Mouse (Mus musculus): ENCODE measurements around the gene Apbb1. TPM values are rescaled to one million over a fixed set of nuclear protein-coding genes. Genes with fewer than 3 reads are reported as not detected.

Apbb1 gene
- polyA plus RNA-seq (2015; fragmentation: Nextera tagmentation; extraction: Ambion mirVana) = 29.2 and 35.2 TPM in 2 replicates

- H3K36me3 ChIP-seq (ENCODE audit: control insufficient read depth, insufficient read depth, low read length) = no peaks in the 10 kb centered on the region
- H3K9ac ChIP-seq (ENCODE audit: low read depth, low read length) = peak within 1 kb of the TSS; percentile 65
- peak within 1 kb of the TSS; percentile 88 for H3K4me2 ChIP-seq (ENCODE audit: low read depth, low read length)
- whole genome bisulfite sequencing = under 1% methylated on average over 53 of the region's 54 CpGs
- no peaks in the 10 kb centered on the region for H3K9me3 ChIP-seq (ENCODE audit: control insufficient read depth, low read length)
- no peaks in the 10 kb centered on the region for H3K27me3 ChIP-seq (replicated peaks; ENCODE audit: control insufficient read depth, insufficient read depth, low read length)
- ATAC-seq = peak; percentile 96
- H3K27ac ChIP-seq (ENCODE audit: low read length) = 0 out of 2 replicates have a peak within 1 kb of the TSS, but pooled peaks have one; percentile 15
- H3K4me3 ChIP-seq (ENCODE audit: low read length) = peak within 1 kb of the TSS; percentile 74
- peaks cover 5% of the 10 kb centered on the region for H3K4me1 ChIP-seq (ENCODE audit: control insufficient read depth, insufficient read depth, low read length)
Measured at GRCm38 (mm10) chr7:105581094-105581703, at the start of gene Apbb1. TSS of gene Apbb1 (minus strand) at chr7:105581653.

GRCm38 (mm10) chr7:105628633-105629032, 47.2 kb upstream of the Apbb1 start:
- Histone ChIP-seq H3K4me3 (ENCODE audit: low read length) (no peak overlapping the region), H3K9ac (ENCODE audit: low read depth, low read length) (no peak overlapping the region), H3K4me2 (ENCODE audit: low read depth, low read length) (no peak overlapping the region), H3K27ac (ENCODE audit: low read length) (0 out of 2 replicates have a peak overlapping the region, but pooled peaks have one; percentile 43), H3K9me3 (ENCODE audit: control insufficient read depth, low read length) (no peaks in the 10 kb centered on the region), H3K4me1 (ENCODE audit: control insufficient read depth, insufficient read depth, low read length) (peaks cover 17% of the 10 kb centered on the region), H3K36me3 (ENCODE audit: control insufficient read depth, insufficient read depth, low read length) (no peaks in the 10 kb centered on the region), H3K27me3 (replicated peaks; ENCODE audit: control insufficient read depth, insufficient read depth, low read length) (no peaks in the 10 kb centered on the region)
- peak; percentile 11; the same call in 1 of the 2 replicates for ATAC-seq
- WGBS = 20% methylated on average over 3 of the region's 3 CpGs

GRCm38 (mm10) chr7:105625397-105625796, 43.9 kb upstream of the Apbb1 start:
- WGBS = 83% methylated on average over 6 of the region's 6 CpGs
- Histone ChIP-seq H3K4me3 (ENCODE audit: low read length) (no peak overlapping the region), H3K27me3 (replicated peaks; ENCODE audit: control insufficient read depth, insufficient read depth, low read length) (no peaks in the 10 kb centered on the region), H3K9me3 (ENCODE audit: control insufficient read depth, low read length) (no peaks in the 10 kb centered on the region), H3K4me1 (ENCODE audit: control insufficient read depth, insufficient read depth, low read length) (peaks cover 12% of the 10 kb centered on the region), H3K27ac (ENCODE audit: low read length) (no peak overlapping the region), H3K9ac (ENCODE audit: low read depth, low read length) (no peak overlapping the region), H3K4me2 (ENCODE audit: low read depth, low read length) (no peak overlapping the region), H3K36me3 (ENCODE audit: control insufficient read depth, insufficient read depth, low read length) (no peaks in the 10 kb centered on the region)
- no peak for ATAC-seq

- Histone ChIP-seq H3K4me1 (ENCODE audit: control insufficient read depth, insufficient read depth, low read length) (no peaks in the 10 kb centered on the region), H3K4me2 (ENCODE audit: low read depth, low read length) (no peak overlapping the region), H3K27me3 (replicated peaks; ENCODE audit: control insufficient read depth, insufficient read depth, low read length) (no peaks in the 10 kb centered on the region), H3K9ac (ENCODE audit: low read depth, low read length) (no peak overlapping the region), H3K36me3 (ENCODE audit: control insufficient read depth, insufficient read depth, low read length) (peaks cover 12% of the 10 kb centered on the region; the same call in 1 of the 2 replicates), H3K9me3 (ENCODE audit: control insufficient read depth, low read length) (no peaks in the 10 kb centered on the region), H3K27ac (ENCODE audit: low read length) (no peak overlapping the region), H3K4me3 (ENCODE audit: low read length) (no peak overlapping the region)
- ATAC-seq = no peak
- WGBS = 75% methylated on average over 8 of the region's 8 CpGs
Measured at GRCm38 (mm10) chr7:105621646-105622292, 40.3 kb upstream of the Apbb1 start.

GRCm38 (mm10) chr7:105621053-105621452, 39.6 kb upstream of the Apbb1 start:
- no peak for ATAC-seq
- Histone ChIP-seq H3K4me3 (ENCODE audit: low read length) (no peak overlapping the region), H3K4me1 (ENCODE audit: control insufficient read depth, insufficient read depth, low read length) (no peaks in the 10 kb centered on the region), H3K27me3 (replicated peaks; ENCODE audit: control insufficient read depth, insufficient read depth, low read length) (no peaks in the 10 kb centered on the region), H3K9ac (ENCODE audit: low read depth, low read length) (no peak overlapping the region), H3K36me3 (ENCODE audit: control insufficient read depth, insufficient read depth, low read length) (peaks cover 12% of the 10 kb centered on the region; the same call in 1 of the 2 replicates), H3K9me3 (ENCODE audit: control insufficient read depth, low read length) (no peaks in the 10 kb centered on the region), H3K4me2 (ENCODE audit: low read depth, low read length) (no peak overlapping the region), H3K27ac (ENCODE audit: low read length) (no peak overlapping the region)
- 70% methylated on average over 4 of the region's 4 CpGs for WGBS

- H3K4me1 ChIP-seq (ENCODE audit: control insufficient read depth, insufficient read depth, low read length) = no peaks in the 10 kb centered on the region
- H3K9me3 ChIP-seq (ENCODE audit: control insufficient read depth, low read length) = no peaks in the 10 kb centered on the region
- H3K4me2 ChIP-seq (ENCODE audit: low read depth, low read length) = no peak overlapping the region
- H3K27ac ChIP-seq (ENCODE audit: low read length) = no peak overlapping the region
- peaks cover 12% of the 10 kb centered on the region; the same call in 1 of the 2 replicates for H3K36me3 ChIP-seq (ENCODE audit: control insufficient read depth, insufficient read depth, low read length)
- H3K9ac ChIP-seq (ENCODE audit: low read depth, low read length) = no peak overlapping the region
- WGBS = 51% methylated on average over 3 of the region's 3 CpGs
- no peak overlapping the region for H3K4me3 ChIP-seq (ENCODE audit: low read length)
- H3K27me3 ChIP-seq (replicated peaks; ENCODE audit: control insufficient read depth, insufficient read depth, low read length) = no peaks in the 10 kb centered on the region
- no peak for ATAC-seq
Measured at GRCm38 (mm10) chr7:105619701-105620100, 38.2 kb upstream of the Apbb1 start.

- Histone ChIP-seq H3K9ac (ENCODE audit: low read depth, low read length) (no peak overlapping the region), H3K36me3 (ENCODE audit: control insufficient read depth, insufficient read depth, low read length) (peaks cover 12% of the 10 kb centered on the region; the same call in 1 of the 2 replicates), H3K9me3 (ENCODE audit: control insufficient read depth, low read length) (no peaks in the 10 kb centered on the region), H3K4me2 (ENCODE audit: low read depth, low read length) (no peak overlapping the region), H3K27ac (ENCODE audit: low read length) (no peak overlapping the region), H3K27me3 (replicated peaks; ENCODE audit: control insufficient read depth, insufficient read depth, low read length) (no peaks in the 10 kb centered on the region), H3K4me1 (ENCODE audit: control insufficient read depth, insufficient read depth, low read length) (no peaks in the 10 kb centered on the region), H3K4me3 (ENCODE audit: low read length) (no peak overlapping the region)
- no peak for ATAC-seq
- 95% methylated on average over 22 of the region's 22 CpGs for WGBS
Measured at GRCm38 (mm10) chr7:105617810-105618209, 36.4 kb upstream of the Apbb1 start.

GRCm38 (mm10) chr7:105616561-105616960, 35.1 kb upstream of the Apbb1 start:
- Histone ChIP-seq H3K27ac (ENCODE audit: low read length) (no peak overlapping the region), H3K27me3 (replicated peaks; ENCODE audit: control insufficient read depth, insufficient read depth, low read length) (no peaks in the 10 kb centered on the region), H3K9ac (ENCODE audit: low read depth, low read length) (no peak overlapping the region), H3K9me3 (ENCODE audit: control insufficient read depth, low read length) (no peaks in the 10 kb centered on the region), H3K4me1 (ENCODE audit: control insufficient read depth, insufficient read depth, low read length) (no peaks in the 10 kb centered on the region), H3K4me2 (ENCODE audit: low read depth, low read length) (no peak overlapping the region), H3K36me3 (ENCODE audit: control insufficient read depth, insufficient read depth, low read length) (peaks cover 12% of the 10 kb centered on the region; the same call in 1 of the 2 replicates), H3K4me3 (ENCODE audit: low read length) (no peak overlapping the region)
- WGBS = 80% methylated on average over 6 of the region's 6 CpGs
- ATAC-seq = no peak

- 67% methylated on average over 1 of the region's 1 CpGs for whole genome bisulfite sequencing
- H3K9ac ChIP-seq (ENCODE audit: low read depth, low read length) = no peak overlapping the region
- H3K27me3 ChIP-seq (replicated peaks; ENCODE audit: control insufficient read depth, insufficient read depth, low read length) = no peaks in the 10 kb centered on the region
- no peak overlapping the region for H3K4me3 ChIP-seq (ENCODE audit: low read length)
- no peak overlapping the region for H3K4me2 ChIP-seq (ENCODE audit: low read depth, low read length)
- H3K9me3 ChIP-seq (ENCODE audit: control insufficient read depth, low read length) = no peaks in the 10 kb centered on the region
- 0 out of 2 replicates have a peak, but pooled peaks have one; percentile 42 for ATAC-seq
- no peaks in the 10 kb centered on the region for H3K4me1 ChIP-seq (ENCODE audit: control insufficient read depth, insufficient read depth, low read length)
- H3K27ac ChIP-seq (ENCODE audit: low read length) = no peak overlapping the region
- H3K36me3 ChIP-seq (ENCODE audit: control insufficient read depth, insufficient read depth, low read length) = peaks cover 20% of the 10 kb centered on the region
Measured at GRCm38 (mm10) chr7:105615720-105616119, 34.3 kb upstream of the Apbb1 start.

All from intestine, embryonic 16.5 days (tissue).